Mouse (Mus musculus): ENCODE data around the gene Igf2r.

DNA sequence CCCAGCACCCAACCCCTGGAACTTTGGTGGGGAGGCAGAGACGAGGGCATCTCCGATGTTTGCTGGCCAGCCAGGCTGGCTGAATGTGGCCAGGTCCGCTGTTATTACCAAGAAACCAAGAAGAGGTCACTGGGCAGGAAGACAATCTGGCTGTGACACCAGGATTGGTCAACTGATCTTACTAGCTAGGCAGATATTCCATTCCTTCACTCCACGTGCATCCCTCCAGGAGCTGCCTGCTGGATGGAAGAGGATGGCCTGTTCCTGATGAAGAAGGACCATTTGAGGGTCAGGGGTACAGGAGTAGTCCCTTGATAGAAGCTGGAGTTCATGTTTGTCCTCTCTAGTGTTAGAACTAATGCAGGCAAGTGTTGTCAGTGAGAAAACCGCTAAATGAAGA, 1.0 kb upstream of the Igf2r start:
- TF ChIP-seq CTCF (IDR thresholded peaks at IDR 0.05; ENCODE audit: insufficient read depth, low read length) (no peak), POLR2A (IDR thresholded peaks at IDR 0.05; ENCODE audit: borderline replicate concordance, extremely low read depth, low read depth, low read length) (no peak)
